Mouse (Mus musculus) spleen, postnatal 14 days (tissue): ENCODE data around the gene Fmn2.

ENCODE experiments used
- DNase-seq, 2 experiments: peaks; one replicate each; pipeline ENCODE4 v3.0.0; 2021 to 2022; ENCODE audit warnings: low spot score in 2 of 2

Gene Fmn2

DNA sequence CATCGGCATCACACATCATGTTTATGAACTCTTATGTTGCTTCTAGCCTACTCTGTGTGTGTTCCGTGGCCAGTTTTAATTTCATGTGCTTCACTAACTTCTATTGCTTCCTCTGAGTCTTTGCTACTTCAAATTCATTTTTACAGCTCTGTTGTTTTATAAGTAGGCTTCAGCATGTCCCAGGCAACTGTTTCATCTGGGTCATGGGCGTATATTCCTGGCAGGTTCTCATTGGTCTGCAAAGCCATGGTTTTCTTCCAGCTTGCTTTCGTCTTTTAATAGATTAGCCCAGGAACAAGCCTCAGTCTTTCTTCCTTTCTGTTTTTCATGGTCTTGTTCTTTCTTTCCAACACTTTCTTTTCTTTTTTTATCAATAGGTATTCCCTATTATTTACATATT lies 279.4 kb downstream of the Fmn2 start:
- no peak for DNase-seq

DNA sequence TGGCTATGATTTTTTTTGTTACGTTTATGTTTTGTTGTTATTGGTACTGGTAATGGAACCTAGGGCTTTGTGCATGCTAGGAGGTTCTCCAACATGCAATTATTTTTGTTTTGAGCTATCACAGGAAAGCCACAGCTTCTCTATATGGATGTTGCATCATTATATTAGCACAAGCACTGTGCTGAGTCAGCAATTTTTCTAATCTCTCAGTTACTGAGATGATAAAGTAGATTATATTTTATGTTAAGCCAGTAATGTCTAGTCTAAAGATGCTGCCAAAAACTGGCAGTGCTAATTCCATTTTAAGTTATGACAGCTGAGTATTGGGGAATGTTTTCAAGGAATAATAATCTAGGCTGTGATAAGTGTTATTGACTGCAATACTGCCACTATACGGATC lies 287.0 kb downstream of the Fmn2 start:
- DNase-seq: no peak

GRCm38 (mm10) chr1:174811846-174812245 lies 310.2 kb downstream of the Fmn2 start:
- no peak for DNase-seq

DNA sequence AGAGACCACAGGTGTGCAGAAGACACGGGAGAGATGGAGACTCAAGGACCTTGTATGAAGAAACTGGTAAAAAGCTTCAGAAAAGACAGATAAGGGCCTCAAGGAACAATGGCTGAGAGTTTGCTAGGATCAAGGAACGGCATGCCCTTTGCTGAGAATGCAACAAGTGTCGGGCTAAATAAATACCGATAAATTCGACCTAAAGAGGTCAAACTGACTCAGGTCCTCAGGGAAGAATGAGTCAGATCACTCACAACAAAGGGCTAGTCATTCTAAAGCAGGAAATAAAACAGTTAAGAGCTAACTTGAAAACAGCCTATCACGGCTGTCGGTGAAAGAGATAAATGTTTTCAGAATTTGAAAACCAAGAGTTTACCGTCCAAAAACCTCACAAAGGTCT lies 324.9 kb downstream of the Fmn2 start:
- DNase-seq: no peak

DNA sequence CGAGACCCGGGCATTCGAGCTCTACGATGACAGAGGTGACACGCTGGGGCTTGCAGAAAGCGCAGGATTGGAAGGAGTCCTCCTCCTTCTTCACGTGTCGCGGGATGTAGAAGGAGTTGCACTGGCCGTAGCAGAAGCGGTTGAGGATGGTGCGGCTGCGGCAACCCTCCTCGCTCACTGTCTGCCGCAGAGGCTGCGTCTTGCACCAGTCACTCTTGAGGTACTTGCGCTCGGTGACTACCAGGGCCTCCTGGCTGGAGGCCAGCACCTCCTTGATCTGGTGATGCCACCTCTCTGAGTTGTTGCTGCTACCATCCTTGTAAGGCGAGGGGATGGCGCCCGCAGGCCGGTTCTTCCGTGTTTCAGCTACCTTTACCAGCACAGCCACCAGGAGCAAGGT lies 335.2 kb downstream of the Fmn2 start:
- DNase-seq: no peak

DNA sequence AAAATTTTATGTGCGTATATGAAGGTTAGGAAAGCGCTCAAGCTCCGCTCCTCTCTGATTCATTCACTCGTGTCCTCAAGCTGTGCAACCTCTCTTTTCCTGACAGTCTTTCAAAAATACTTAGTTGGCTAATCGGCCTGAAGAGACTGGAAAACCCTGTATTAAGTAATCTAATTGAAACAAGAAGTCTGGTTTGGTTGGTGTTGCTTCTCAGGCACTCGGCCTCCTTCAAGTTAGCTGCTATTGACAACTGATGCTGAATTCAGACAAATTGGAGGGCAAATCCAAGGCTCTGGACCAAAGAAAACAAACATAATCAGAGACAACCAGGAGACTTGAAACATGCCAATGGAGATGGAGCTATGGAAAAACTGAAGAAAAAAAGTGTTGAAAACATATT lies 343.2 kb downstream of the Fmn2 start:
- DNase-seq: no peak

GRCm38 (mm10) chr1:174856188-174856587 lies 354.6 kb downstream of the Fmn2 start:
- no peak for DNase-seq

DNA sequence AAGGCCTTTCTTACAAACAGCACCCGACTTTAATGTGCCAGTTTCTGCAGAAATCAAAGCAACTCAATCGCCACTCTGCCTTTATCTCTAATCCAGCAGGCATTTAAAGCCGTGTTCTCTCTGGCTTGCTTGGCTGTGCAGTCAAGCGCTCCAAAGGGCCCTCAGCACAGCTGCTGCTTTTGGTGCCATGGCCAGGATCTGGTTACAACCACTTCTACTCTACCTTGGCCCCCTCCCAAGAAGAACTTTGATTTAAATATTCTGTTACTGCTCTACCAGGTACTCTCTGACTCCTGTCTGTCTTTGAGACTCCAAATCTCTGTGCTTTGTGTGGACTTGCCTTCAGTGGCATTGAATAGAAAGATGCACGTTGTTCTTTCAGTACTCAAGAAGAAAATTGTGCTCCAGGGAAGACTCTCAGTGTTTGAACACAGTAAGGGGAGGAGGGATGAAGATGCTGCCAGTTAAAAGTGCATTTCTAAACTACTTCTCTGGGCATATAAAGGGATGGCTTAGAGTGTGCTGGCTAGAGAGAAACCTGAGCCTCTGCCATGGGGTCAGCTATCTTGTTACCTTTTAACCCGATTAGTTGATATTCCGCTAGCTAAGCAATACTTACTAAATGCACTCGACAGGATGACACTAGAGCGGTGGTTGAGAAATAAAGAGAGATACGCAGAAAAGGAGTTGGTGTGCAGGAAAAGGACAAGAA lies 358.9 kb downstream of the Fmn2 start:
- no peak for DNase-seq
